Mouse (Mus musculus): ENCODE data around the gene Ocm. TPM values are rescaled to one million over a fixed set of nuclear protein-coding genes. Genes with fewer than 3 reads are reported as not detected.

Ocm gene
- total and polyA plus RNA-seq, 3 experiments = not detected

- no peak overlapping the region for H3K9ac ChIP-seq (ENCODE audit: insufficient read depth, low read depth)
- H3K9me3 ChIP-seq (replicated peaks; ENCODE audit: low read length) = peaks cover 2% of the 10 kb centered on the region
- no peak overlapping the region for H3K4me3 ChIP-seq (replicated peaks in 1 of 3; ENCODE audit: low read depth in 2 of 3, low read length in 2 of 3, poor library complexity in 1 of 3)
- peaks cover 0 to 8% of the 10 kb centered on the region in 2 experiments; a peak in 2 of 4 replicates for H3K4me1 ChIP-seq (ENCODE audit: control insufficient read depth in 1 of 2, insufficient read depth in 2 of 2)
- no peak overlapping the region for H3K27ac ChIP-seq (ENCODE audit: insufficient read depth, low read depth)
- no peaks in the 10 kb centered on the region for H3K27me3 ChIP-seq (replicated peaks)
- dilution Hi-C loops (cut with MboI; ENCODE audit: extremely low pct_ligation_motif_present, extremely low pct_unique_long_range_greater_than_20kb, low sequenced_read_pairs) (no loop called here), in situ Hi-C loops (cut with MboI; ENCODE audit: low pct_ligation_motif_present, low pct_unique_long_range_greater_than_20kb, low sequenced_read_pairs) (loop anchor here (25.0 kb wide), 1 partner anchor 698 kb away; no protein-coding TSS in a partner anchor)
- no peaks in the 10 kb centered on the region for H3K36me3 ChIP-seq (replicated peaks in 1 of 2; ENCODE audit: control insufficient read depth in 1 of 2, insufficient read depth in 1 of 2, low read length in 1 of 2)
- no peak overlapping the region for H3K4me2 ChIP-seq (ENCODE audit: insufficient read depth, low read depth, poor library complexity, severe bottlenecking)
- TF ChIP-seq RAD21 (IDR thresholded peaks at IDR 0.05; ENCODE audit: low read depth, low read length) (no peak), ZMIZ1 (IDR thresholded peaks at IDR 0.05; ENCODE audit: low read depth, low read length) (no peak), MXI1 (IDR thresholded peaks at IDR 0.05; ENCODE audit: low read depth, low read length) (no peak), MAFK (IDR thresholded peaks at IDR 0.05; ENCODE audit: insufficient replicate concordance, low read length) (no peak), USF2 (conservative IDR thresholded peaks at IDR 0.05; ENCODE audit: low read depth, low read length) (no peak), ELF1 (IDR thresholded peaks at IDR 0.05; ENCODE audit: low read depth, low read length) (no peak), E2F4 (IDR thresholded peaks at IDR 0.05; ENCODE audit: insufficient replicate concordance, low read depth, low read length) (no peak), GABPA (IDR thresholded peaks at IDR 0.05; ENCODE audit: insufficient replicate concordance, low read depth, low read length) (no peak), TBP (conservative IDR thresholded peaks at IDR 0.05; ENCODE audit: low read depth, low read length) (no peak)
- no peaks in the 10 kb centered on the region for H3K79me2 ChIP-seq (replicated peaks; ENCODE audit: control insufficient read depth, extremely low read depth, insufficient read depth, poor library complexity, severe bottlenecking)
- DNase-seq (ENCODE audit: extremely low read depth) = no peak
Measured at GRCm38 (mm10) chr5:144039156-144039675, 12.7 kb upstream of the Ocm start.

GRCm38 (mm10) chr5:144036952-144037351, 10.5 kb upstream of the Ocm start:
- no peak overlapping the region for H3K27ac ChIP-seq (ENCODE audit: insufficient read depth, low read depth)
- peaks cover 2% of the 10 kb centered on the region for H3K9me3 ChIP-seq (replicated peaks; ENCODE audit: low read length)
- no peaks in the 10 kb centered on the region for H3K27me3 ChIP-seq (replicated peaks)
- no peaks in the 10 kb centered on the region for H3K36me3 ChIP-seq (replicated peaks in 1 of 2; ENCODE audit: control insufficient read depth in 1 of 2, insufficient read depth in 1 of 2, low read length in 1 of 2)
- dilution Hi-C loops (cut with MboI; ENCODE audit: extremely low pct_ligation_motif_present, extremely low pct_unique_long_range_greater_than_20kb, low sequenced_read_pairs) (no loop called here), in situ Hi-C loops (cut with MboI; ENCODE audit: low pct_ligation_motif_present, low pct_unique_long_range_greater_than_20kb, low sequenced_read_pairs) (loop anchor here (25.0 kb wide), 1 partner anchor 700 kb away; no protein-coding TSS in a partner anchor)
- no peak overlapping the region for H3K4me3 ChIP-seq (replicated peaks in 1 of 3; ENCODE audit: low read depth in 2 of 3, low read length in 2 of 3, poor library complexity in 1 of 3)
- H3K4me2 ChIP-seq (ENCODE audit: insufficient read depth, low read depth, poor library complexity, severe bottlenecking) = no peak overlapping the region
- TF ChIP-seq BHLHE40 (IDR thresholded peaks at IDR 0.05; ENCODE audit: low read depth, low read length) (no peak), ELF1 (IDR thresholded peaks at IDR 0.05; ENCODE audit: low read depth, low read length) (no peak), MAZ (IDR thresholded peaks at IDR 0.05; ENCODE audit: low read depth, low read length) (no peak), POLR2A (IDR thresholded peaks at IDR 0.05; ENCODE audit: low read depth, low read length) (no peak), MAX (IDR thresholded peaks at IDR 0.05; ENCODE audit: low read length) (no peak), E2F4 (IDR thresholded peaks at IDR 0.05; ENCODE audit: insufficient replicate concordance, low read depth, low read length) (no peak)
- H3K79me2 ChIP-seq (replicated peaks; ENCODE audit: control insufficient read depth, extremely low read depth, insufficient read depth, poor library complexity, severe bottlenecking) = no peaks in the 10 kb centered on the region
- H3K4me1 ChIP-seq (ENCODE audit: control insufficient read depth in 1 of 2, insufficient read depth in 2 of 2) = peaks cover 0 to 4% of the 10 kb centered on the region in 2 experiments; a peak in 1 of 4 replicates
- H3K9ac ChIP-seq (ENCODE audit: insufficient read depth, low read depth) = no peak overlapping the region
- DNase-seq (ENCODE audit: extremely low read depth) = no peak

GRCm38 (mm10) chr5:144034567-144034966, 8.1 kb upstream of the Ocm start:
- Histone ChIP-seq H3K4me3 (replicated peaks in 1 of 3; ENCODE audit: low read depth in 2 of 3, low read length in 2 of 3, poor library complexity in 1 of 3) (no peak overlapping the region), H3K4me2 (ENCODE audit: insufficient read depth, low read depth, poor library complexity, severe bottlenecking) (no peak overlapping the region), H3K9ac (ENCODE audit: insufficient read depth, low read depth) (no peak overlapping the region), H3K9me3 (replicated peaks; ENCODE audit: low read length) (peaks cover 2% of the 10 kb centered on the region), H3K79me2 (replicated peaks; ENCODE audit: control insufficient read depth, extremely low read depth, insufficient read depth, poor library complexity, severe bottlenecking) (no peaks in the 10 kb centered on the region), H3K27me3 (replicated peaks) (no peaks in the 10 kb centered on the region), H3K36me3 (replicated peaks in 1 of 2; ENCODE audit: control insufficient read depth in 1 of 2, insufficient read depth in 1 of 2, low read length in 1 of 2) (no peaks in the 10 kb centered on the region), H3K4me1 (ENCODE audit: control insufficient read depth in 1 of 2, insufficient read depth in 2 of 2) (no peaks in the 10 kb centered on the region), H3K27ac (ENCODE audit: insufficient read depth, low read depth) (no peak overlapping the region)
- dilution Hi-C loops (cut with MboI; ENCODE audit: extremely low pct_ligation_motif_present, extremely low pct_unique_long_range_greater_than_20kb, low sequenced_read_pairs) (no loop called here), in situ Hi-C loops (cut with MboI; ENCODE audit: low pct_ligation_motif_present, low pct_unique_long_range_greater_than_20kb, low sequenced_read_pairs) (loop anchor here (25.0 kb wide), 1 partner anchor 703 kb away; no protein-coding TSS in a partner anchor)
- TF ChIP-seq CTCF (conservative IDR thresholded peaks at IDR 0.05 in 1 of 2, IDR thresholded peaks at IDR 0.05 in 1 of 2; ENCODE audit: low read depth in 2 of 2, low read length in 2 of 2) (no peak), CHD2 (IDR thresholded peaks at IDR 0.05; ENCODE audit: low read length) (no peak), USF1 (IDR thresholded peaks at IDR 0.05; ENCODE audit: low read depth, low read length) (no peak), SMC3 (IDR thresholded peaks at IDR 0.05; ENCODE audit: low read depth, low read length) (no peak), MXI1 (IDR thresholded peaks at IDR 0.05; ENCODE audit: low read depth, low read length) (no peak), SIN3A (IDR thresholded peaks at IDR 0.05; ENCODE audit: low read length) (no peak), EP300 (IDR thresholded peaks at IDR 0.05; ENCODE audit: low read length) (no peak), ELF1 (IDR thresholded peaks at IDR 0.05; ENCODE audit: low read depth, low read length) (no peak), UBTF (IDR thresholded peaks at IDR 0.05; ENCODE audit: low read depth, low read length) (no peak), USF2 (conservative IDR thresholded peaks at IDR 0.05; ENCODE audit: low read depth, low read length) (no peak), JUN (IDR thresholded peaks at IDR 0.05; ENCODE audit: insufficient read depth, low read depth, low read length) (no peak), BHLHE40 (IDR thresholded peaks at IDR 0.05; ENCODE audit: low read depth, low read length) (no peak), NRF1 (IDR thresholded peaks at IDR 0.05; ENCODE audit: low read depth, low read length) (no peak), RCOR1 (conservative IDR thresholded peaks at IDR 0.05; ENCODE audit: low read depth, low read length) (no peak), MAZ (IDR thresholded peaks at IDR 0.05; ENCODE audit: low read depth, low read length) (no peak)
- no peak for DNase-seq (ENCODE audit: extremely low read depth)

All from CH12.LX (cell line).